Mouse (Mus musculus) stomach, embryonic 16.5 days (tissue): ENCODE results near the gene Mcoln3. TPM values are rescaled to one million over a fixed set of nuclear protein-coding genes. Genes with fewer than 3 reads are reported as not detected.
A peak's percentile ranks its signal among the peaks of the same experiment; 100 is the strongest.

Source experiments
- ATAC-seq: fragments of 200-750 bp; cut with Nextera tagmentation; 2 replicates; pipeline ENCODE4 v1.8.0; 2017; ENCODE audit warnings: moderate number of reproducible peaks, moderate TSS enrichment; ENCODE audit not compliant: insufficient read depth, low FRiP score
- H3K27ac ChIP-seq: fragments of 300-500 bp; sonication (generic); 2 replicates; pipeline ENCODE4 v1.5.1; 2014; ENCODE audit warnings: low read length
- H3K27me3 ChIP-seq: fragments of 300-500 bp; sonication (generic); 2 replicates; pipeline ENCODE4 v1.6.1; 2014; ENCODE audit warnings: low read length, control low read depth, mixed read lengths; ENCODE audit not compliant: control insufficient read depth, insufficient read depth
- H3K36me3 ChIP-seq: fragments of 300-500 bp; sonication (generic); 2 replicates; pipeline ENCODE4 v1.6.1; 2014; ENCODE audit warnings: low read length; ENCODE audit not compliant: control insufficient read depth, insufficient read depth
- H3K4me1 ChIP-seq: fragments of 300-500 bp; sonication (generic); 2 replicates; pipeline ENCODE4 v1.6.1; 2014; ENCODE audit warnings: low read length, control low read depth, mixed read lengths; ENCODE audit not compliant: control insufficient read depth, insufficient read depth
- H3K4me2 ChIP-seq: fragments of 300-500 bp; sonication (generic); 2 replicates; pipeline ENCODE4 v1.6.1; 2014; ENCODE audit warnings: low read depth, low read length, mixed read lengths
- H3K4me3 ChIP-seq: fragments of 300-500 bp; sonication (generic); replicated peaks from 2 replicates; pipeline ENCODE4 v1.5.1; 2014; ENCODE audit warnings: mild to moderate bottlenecking, low read length
- H3K9ac ChIP-seq: fragments of 300-500 bp; sonication (generic); 2 replicates; pipeline ENCODE4 v1.6.1; 2014; ENCODE audit warnings: low read length
- H3K9me3 ChIP-seq: fragments of 300-500 bp; sonication (generic); replicated peaks from 2 replicates; pipeline ENCODE4 v1.6.1; 2016; ENCODE audit warnings: low read length, control low read depth; ENCODE audit not compliant: control insufficient read depth
- WGBS: fragments of 180-500 bp; shearing (Covaris S2); extraction: QIAGEN DNeasy Blood & Tissue Kit; methylation state at CpG from one replicate; pipeline ENCODE4 v1.1.7; 2014; 5-methylcytosine and 5-hydroxymethylcytosine counted together
- polyA plus RNA-seq: library from polyadenylated mRNA; unstranded; fragments of >200 nt; fragmentation: Nextera tagmentation; extraction: Ambion mirVana; gene quantifications from 2 replicates; pipeline ENCODE4 v1.2.1, GENCODE M21; 2015

Mcoln3 gene
- polyA plus RNA-seq, 1 experiment from 2014 or later = 9.9 TPM

DNA sequence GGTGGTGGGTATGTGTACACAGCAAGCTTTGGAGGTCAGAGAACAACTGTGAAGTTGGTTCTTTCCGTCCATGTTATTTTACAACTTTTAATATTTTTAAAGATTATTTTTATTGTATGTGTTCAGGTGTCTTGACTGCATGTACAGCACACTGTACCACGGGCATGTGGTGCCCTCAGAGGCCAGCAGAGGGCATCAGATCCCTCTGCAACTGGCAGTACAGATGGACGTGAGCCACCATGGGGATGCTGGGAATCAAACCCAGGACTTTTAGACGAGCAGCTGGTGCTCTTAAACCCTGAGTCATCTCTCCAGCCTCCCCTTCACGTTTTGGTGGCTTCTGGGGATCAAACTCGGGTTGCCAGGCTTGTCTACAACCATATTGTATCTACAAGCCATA lies 15.2 kb upstream of the Mcoln3 start:
- Histone ChIP-seq H3K27me3 (no peaks in the 10 kb centered on the region), H3K27ac (no peak overlapping the region), H3K4me1 (no peaks in the 10 kb centered on the region), H3K4me2 (no peak overlapping the region), H3K4me3 (no peak overlapping the region), H3K36me3 (no peaks in the 10 kb centered on the region), H3K9ac (no peak overlapping the region), H3K9me3 (peaks cover 3% of the 10 kb centered on the region; the same call in 1 of the 2 replicates)
- ATAC-seq = no peak
- WGBS = 59% methylated on average over 6 of the region's 6 CpGs

DNA sequence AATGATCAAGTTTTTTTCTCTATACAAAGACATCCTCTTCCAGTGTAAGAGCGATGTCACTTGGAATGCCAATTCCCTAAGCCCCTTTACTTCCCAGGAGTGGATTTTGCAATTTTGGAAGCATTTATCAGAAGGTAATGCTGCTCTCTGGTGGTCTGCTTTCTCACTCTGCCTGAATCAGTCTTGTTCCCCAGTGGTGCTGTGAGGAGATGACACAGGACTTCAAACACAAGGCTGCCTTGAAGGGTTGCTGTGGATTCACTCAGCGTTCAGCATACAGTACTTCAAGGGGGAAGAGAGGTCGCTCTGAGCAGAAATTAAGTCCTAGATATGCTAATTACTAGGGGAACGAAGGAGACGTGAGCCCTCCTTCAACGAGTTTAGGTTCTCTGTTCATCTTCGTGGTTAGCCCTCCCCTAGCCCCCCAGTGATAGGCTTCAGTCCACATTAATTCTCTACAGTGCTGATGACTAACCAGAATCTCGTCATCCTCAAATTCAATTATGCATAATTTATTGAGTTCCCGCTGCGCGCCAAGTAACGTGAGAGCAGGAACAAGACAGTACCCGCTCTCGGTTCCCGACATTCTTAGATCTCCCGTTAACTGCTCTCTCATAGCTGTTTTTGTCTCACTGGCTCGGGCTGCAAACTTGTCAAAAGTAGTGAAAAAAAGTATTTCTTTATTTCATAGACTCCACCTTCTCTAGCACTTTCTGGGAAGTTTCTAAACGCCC lies 10.0 kb upstream of the Mcoln3 start:
- H3K27ac ChIP-seq = no peak overlapping the region
- peak overlapping the region; percentile 87 for H3K4me2 ChIP-seq
- H3K9me3 ChIP-seq = peaks cover 3% of the 10 kb centered on the region; the same call in 1 of the 2 replicates
- H3K4me3 ChIP-seq = peak overlapping the region; percentile 50
- no peaks in the 10 kb centered on the region for H3K36me3 ChIP-seq
- H3K9ac ChIP-seq = peak overlapping the region; percentile 40; the same call in 1 of the 2 replicates
- H3K4me1 ChIP-seq = no peaks in the 10 kb centered on the region
- H3K27me3 ChIP-seq = no peaks in the 10 kb centered on the region
- 6% methylated on average over 18 of the region's 18 CpGs for WGBS
- ATAC-seq = peak; percentile 35; the same call in 1 of the 2 replicates

DNA sequence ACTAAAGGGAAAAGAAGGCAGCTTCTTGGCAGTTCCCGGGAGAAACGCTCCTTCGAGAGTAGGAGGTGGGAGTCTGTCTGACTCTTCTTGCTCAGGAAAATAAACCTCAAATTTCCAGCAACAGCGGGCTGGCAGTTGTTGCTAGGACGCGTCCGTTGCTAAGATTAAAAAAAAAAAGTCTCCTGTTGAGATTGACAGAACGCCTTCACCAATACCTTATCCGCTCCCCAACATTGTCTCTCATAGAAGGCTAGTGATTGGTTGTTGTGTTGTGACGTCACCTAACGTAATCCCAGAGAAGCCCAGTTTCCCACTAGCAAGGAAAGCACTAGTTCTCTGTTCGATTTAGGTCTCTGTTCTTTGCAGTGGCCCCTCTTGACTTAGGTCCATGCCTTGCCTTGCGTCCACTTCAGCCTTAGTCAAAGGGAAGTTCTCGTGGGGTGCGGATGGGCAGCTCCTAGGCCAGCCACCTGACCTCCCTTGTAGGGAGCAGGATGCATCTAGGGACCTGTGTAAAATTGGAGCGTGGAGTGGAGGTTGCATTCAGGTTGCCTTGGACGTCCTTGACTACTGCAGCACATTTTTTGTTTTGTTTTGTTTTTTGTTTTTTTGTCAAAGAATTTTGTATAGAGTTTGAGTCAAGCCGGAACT lies 9.2 kb upstream of the Mcoln3 start, which contains the start of gene Wdr63:
Gene Wdr63, minus strand, starts transcription at position 210 of the 651 bp plus-strand sequence.
- Histone ChIP-seq H3K4me3 (peak within 1 kb of the TSS; percentile 50), H3K4me2 (peak within 1 kb of the TSS; percentile 87), H3K36me3 (no peaks in the 10 kb centered on the region), H3K27ac (no peak within 1 kb of the TSS), H3K9ac (peak within 1 kb of the TSS; percentile 40; the same call in 1 of the 2 replicates), H3K27me3 (no peaks in the 10 kb centered on the region), H3K9me3 (peaks cover 3% of the 10 kb centered on the region; the same call in 1 of the 2 replicates), H3K4me1 (no peaks in the 10 kb centered on the region)
- peak; percentile 85; the same call in 1 of the 2 replicates for ATAC-seq
- WGBS = 13% methylated on average over 18 of the region's 18 CpGs

DNA sequence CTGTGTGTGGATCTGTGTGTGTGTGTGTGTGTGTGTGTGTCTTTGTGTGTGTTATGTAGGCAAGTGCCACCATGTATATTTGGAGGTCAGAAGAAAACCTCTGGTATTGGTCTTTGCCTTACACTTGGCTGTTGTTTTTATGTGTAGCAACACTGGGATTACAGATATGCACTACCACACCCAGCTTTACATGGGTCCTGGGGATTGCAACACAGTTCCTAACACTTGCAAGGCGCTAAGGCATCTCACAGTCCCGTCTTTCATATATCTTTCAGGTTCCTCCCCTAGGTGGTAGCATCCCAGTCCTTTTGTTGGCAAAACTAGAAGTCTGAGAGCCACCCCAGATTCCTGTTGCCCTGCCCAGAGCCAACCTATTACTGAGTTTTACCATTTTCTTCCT lies 8.3 kb upstream of the Mcoln3 start:
- Histone ChIP-seq H3K4me3 (no peak overlapping the region), H3K27me3 (no peaks in the 10 kb centered on the region), H3K4me2 (no peak overlapping the region), H3K4me1 (no peaks in the 10 kb centered on the region), H3K36me3 (no peaks in the 10 kb centered on the region), H3K9me3 (peaks cover 3% of the 10 kb centered on the region; the same call in 1 of the 2 replicates), H3K9ac (no peak overlapping the region), H3K27ac (no peak overlapping the region)
- ATAC-seq = no peak
- WGBS = 60% methylated on average over 2 of the region's 2 CpGs

DNA sequence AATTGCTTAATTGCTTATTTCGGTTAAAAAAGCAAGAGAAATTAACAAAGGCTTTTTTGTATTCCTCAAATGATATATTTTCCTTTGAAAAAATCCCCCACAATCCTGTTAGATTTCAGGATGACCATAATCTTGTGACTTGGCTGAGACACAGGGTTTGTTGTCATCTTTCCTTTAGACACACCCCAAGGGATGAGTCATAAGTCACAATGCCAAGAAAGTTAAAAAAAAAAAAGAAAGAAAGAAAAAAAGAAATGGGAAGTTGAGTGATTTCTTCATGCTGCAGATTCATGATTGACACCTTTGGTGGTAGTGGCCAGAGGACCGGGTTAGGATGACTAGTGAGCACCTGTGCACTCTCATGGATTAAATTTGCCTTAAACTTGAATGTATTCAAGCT lies 6.9 kb upstream of the Mcoln3 start:
- H3K9ac ChIP-seq = no peak overlapping the region
- H3K4me2 ChIP-seq = no peak overlapping the region
- H3K27ac ChIP-seq = no peak overlapping the region
- no peaks in the 10 kb centered on the region for H3K36me3 ChIP-seq
- ATAC-seq = no peak
- 66% methylated on average over 2 of the region's 2 CpGs for WGBS
- no peak overlapping the region for H3K4me3 ChIP-seq
- no peaks in the 10 kb centered on the region for H3K4me1 ChIP-seq
- peaks cover 3% of the 10 kb centered on the region; the same call in 1 of the 2 replicates for H3K9me3 ChIP-seq
- no peaks in the 10 kb centered on the region for H3K27me3 ChIP-seq

DNA sequence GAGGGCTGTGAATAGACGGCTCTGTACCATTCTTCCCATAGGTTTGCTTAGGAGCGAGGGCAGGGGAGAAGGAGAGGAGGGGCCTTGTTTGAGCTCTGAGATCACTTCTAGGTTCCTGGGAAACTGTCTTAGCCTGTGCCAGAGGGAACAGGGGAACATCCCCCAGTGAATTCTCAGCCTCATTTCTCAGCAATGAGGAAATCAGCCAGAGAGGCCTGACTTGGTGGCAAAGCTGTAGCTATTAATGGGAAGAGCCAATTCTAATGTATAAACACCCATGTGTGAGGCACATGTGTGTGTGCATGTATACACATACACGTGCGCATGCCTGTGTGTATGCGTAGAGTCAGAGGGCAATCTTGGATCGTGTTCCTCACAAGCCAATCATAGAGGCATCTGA lies 6.3 kb upstream of the Mcoln3 start:
- Histone ChIP-seq H3K36me3 (no peaks in the 10 kb centered on the region), H3K9ac (no peak overlapping the region), H3K27me3 (no peaks in the 10 kb centered on the region), H3K9me3 (peaks cover 3% of the 10 kb centered on the region; the same call in 1 of the 2 replicates), H3K4me1 (no peaks in the 10 kb centered on the region), H3K4me2 (no peak overlapping the region), H3K4me3 (no peak overlapping the region), H3K27ac (no peak overlapping the region)
- no peak for ATAC-seq
- 56% methylated on average over 6 of the region's 6 CpGs for WGBS

DNA sequence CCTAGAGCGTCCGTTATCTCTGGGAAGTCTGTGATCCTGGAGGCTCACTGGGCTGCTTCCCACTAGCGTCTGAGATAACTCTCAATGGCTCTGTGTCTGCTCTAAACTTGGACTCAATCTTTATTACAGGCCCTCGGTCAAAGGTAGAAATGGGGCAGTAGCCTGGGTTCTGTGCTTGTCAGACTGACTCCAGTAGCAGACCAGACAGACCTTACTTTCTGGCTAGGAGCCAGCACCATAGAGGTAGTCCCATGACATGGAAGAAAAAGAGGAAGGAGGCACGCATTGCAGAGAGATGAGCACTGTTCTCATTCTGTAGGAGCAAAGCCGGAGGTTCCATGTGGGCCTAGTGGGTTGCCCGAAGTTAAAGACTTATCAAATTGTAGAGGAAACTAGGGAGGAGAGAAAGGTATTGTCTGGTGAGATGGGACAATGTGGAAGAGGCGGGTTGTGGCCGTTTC lies 777 bp downstream of the Mcoln3 start:
- Histone ChIP-seq H3K9ac (no peak overlapping the region), H3K27ac (no peak overlapping the region), H3K36me3 (no peaks in the 10 kb centered on the region), H3K4me3 (no peak overlapping the region), H3K9me3 (no peaks in the 10 kb centered on the region), H3K27me3 (peaks cover 15% of the 10 kb centered on the region; the same call in 1 of the 2 replicates), H3K4me2 (no peak overlapping the region), H3K4me1 (peaks cover 6% of the 10 kb centered on the region; the same call in 1 of the 2 replicates)
- WGBS = 64% methylated on average over 9 of the region's 9 CpGs
- 0 out of 2 replicates have a peak, but pooled peaks have one; percentile 37 for ATAC-seq

DNA sequence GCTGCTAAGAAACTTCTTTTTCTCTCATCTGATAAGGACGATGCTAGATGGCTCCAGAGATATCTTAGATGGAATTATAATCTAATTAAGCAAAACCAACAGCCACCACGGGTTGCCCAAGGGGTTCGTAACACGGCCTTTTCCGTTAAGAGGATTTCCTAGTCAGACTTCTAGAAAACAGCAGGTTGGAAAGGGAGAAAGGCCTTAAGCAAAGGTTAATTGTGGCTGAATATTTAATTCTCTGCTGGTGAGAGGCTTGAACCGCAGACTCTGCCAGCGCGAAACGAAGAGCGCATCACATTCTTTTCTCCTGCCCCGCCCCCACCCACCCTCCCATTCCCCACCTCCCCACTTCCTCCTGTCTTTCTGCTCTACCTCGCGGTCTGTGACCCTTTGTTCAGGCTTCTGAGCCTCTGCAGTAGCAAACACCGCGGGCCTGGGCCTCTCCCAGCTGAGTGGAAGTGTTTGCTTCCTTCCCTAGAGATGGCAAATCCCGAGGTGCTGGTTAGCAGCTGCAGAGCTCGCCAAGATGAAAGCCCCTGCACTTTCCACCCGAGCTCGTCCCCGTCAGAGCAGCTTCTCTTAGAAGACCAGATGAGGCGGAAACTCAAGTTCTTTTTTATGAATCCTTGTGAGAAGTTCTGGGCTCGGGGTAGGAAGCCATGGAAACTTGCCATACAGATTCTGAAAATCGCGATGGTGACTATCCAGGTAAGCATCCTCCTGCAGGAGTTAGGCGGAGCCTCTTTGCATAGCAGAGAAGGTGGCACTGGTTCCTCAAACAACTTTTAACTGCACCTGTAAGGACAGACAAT lies 4.3 kb downstream of the Mcoln3 start:
- Histone ChIP-seq H3K9me3 (no peaks in the 10 kb centered on the region), H3K27ac (no peak overlapping the region), H3K27me3 (peaks cover 15% of the 10 kb centered on the region; the same call in 1 of the 2 replicates), H3K9ac (peak overlapping the region; percentile 50; the same call in 1 of the 2 replicates), H3K36me3 (no peaks in the 10 kb centered on the region), H3K4me3 (peak overlapping the region; percentile 27), H3K4me1 (peaks cover 6% of the 10 kb centered on the region; the same call in 1 of the 2 replicates), H3K4me2 (peak overlapping the region; percentile 48)
- 13% methylated on average over 25 of the region's 25 CpGs for WGBS
- 0 out of 2 replicates have a peak, but pooled peaks have one; percentile 19 for ATAC-seq
